Mouse (Mus musculus): ENCODE data around the gene Tent4b.

The Tent4b gene

GRCm38 (mm10) chr8:88299907-88300603 lies 101.0 kb downstream of the Tent4b start:
- no peak for DNase-seq (ENCODE audit: low read depth, low spot score)

GRCm38 (mm10) chr8:88301589-88302437 lies 102.8 kb downstream of the Tent4b start:
- no peak for DNase-seq (ENCODE audit: low read depth, low spot score)

GRCm38 (mm10) chr8:88305814-88306213 lies 106.8 kb downstream of the Tent4b start:
- no peak for DNase-seq (ENCODE audit: low read depth, low spot score)

- no peak for DNase-seq (ENCODE audit: low read depth, low spot score)
These were observed 107.5 kb downstream of the Tent4b start for GRCm38 (mm10) chr8:88306511-88306910.

GRCm38 (mm10) chr8:88307736-88308135 lies 108.7 kb downstream of the Tent4b start:
- no peak for DNase-seq (ENCODE audit: low read depth, low spot score)

All from brain, adult 2 months (tissue).